Mouse (Mus musculus) CH12.LX (cell line): Measurements from ENCODE around the gene Fam71f1. TPM values are rescaled to one million over a fixed set of nuclear protein-coding genes. Genes with fewer than 3 reads are reported as not detected.

ENCODE experiments used
- DNase-seq: peaks from one replicate; pipeline ENCODE4 v3.0.0-alpha.2; 2013; ENCODE audit errors: extremely low read depth
- H3K27ac ChIP-seq: 2 replicates; pipeline ENCODE4 v1.5.1; 2012; ENCODE audit warnings: low read depth, mild to moderate bottlenecking, control low read depth, moderate library complexity; ENCODE audit not compliant: insufficient read depth
- H3K27me3 ChIP-seq: replicated peaks from 2 replicates; pipeline ENCODE3; 2012; ENCODE audit warnings: inconsistent platforms
- H3K36me3 ChIP-seq, 2 experiments: replicated peaks in 1 of 2; 2 replicates each; pipeline versions ENCODE3 to v1.6.1; 2012; ENCODE audit warnings: inconsistent platforms in 1 of 2, low read length in 1 of 2, mild to moderate bottlenecking in 1 of 2, mixed read lengths in 1 of 2, moderate library complexity in 1 of 2; ENCODE audit not compliant: control insufficient read depth in 1 of 2, insufficient read depth in 1 of 2
- H3K4me1 ChIP-seq, 2 experiments: 2 replicates each; pipeline ENCODE4 v1.6.1; 2012; ENCODE audit warnings: inconsistent platforms in 1 of 2, moderate library complexity in 1 of 2; ENCODE audit not compliant: insufficient read depth in 2 of 2, control insufficient read depth in 1 of 2
- H3K4me2 ChIP-seq: 2 replicates; pipeline ENCODE4 v1.6.1; 2012; ENCODE audit warnings: low read depth, mild to moderate bottlenecking, control low read depth; ENCODE audit not compliant: poor library complexity, insufficient read depth, severe bottlenecking
- H3K4me3 ChIP-seq, 3 experiments: fragments of 150-350 bp in 1 of 3; sonication (generic) in 1 of 3; replicated peaks in 1 of 3; 2 replicates each; pipeline versions ENCODE3 to v1.5.1; 2011 to 2012; ENCODE audit warnings: low read depth in 2 of 3, low read length in 2 of 3, mild to moderate bottlenecking in 2 of 3, moderate library complexity in 2 of 3, control low read depth in 1 of 3, improper control_type of control experiment in 1 of 3, inconsistent platforms in 1 of 3, mixed read lengths in 1 of 3; ENCODE audit not compliant: poor library complexity in 1 of 3
- H3K79me2 ChIP-seq: replicated peaks from 2 replicates; pipeline ENCODE4 v1.6.1; 2012; ENCODE audit warnings: mild to moderate bottlenecking, moderate library complexity; ENCODE audit not compliant: control insufficient read depth, poor library complexity, insufficient read depth, severe bottlenecking; ENCODE audit errors: extremely low read depth
- H3K9ac ChIP-seq: 2 replicates; pipeline ENCODE4 v1.6.1; 2012; ENCODE audit warnings: low read depth, mild to moderate bottlenecking, control low read depth, moderate library complexity; ENCODE audit not compliant: insufficient read depth
- H3K9me3 ChIP-seq: replicated peaks from 2 replicates; pipeline ENCODE3; 2012; ENCODE audit warnings: low read length, inconsistent platforms, mixed read lengths
- BHLHE40 ChIP-seq: IDR thresholded peaks from 2 replicates; pipeline ENCODE4 v1.6.1; 2011; ENCODE audit warnings: mild to moderate bottlenecking, low read depth, low read length, improper control_type of control experiment
- CTCF ChIP-seq, 2 experiments: IDR thresholded peaks in 1 of 2; conservative IDR thresholded peaks in 1 of 2; 2 replicates each; pipeline ENCODE4 v1.5.1; 2011 to 2012; ENCODE audit warnings: low read depth in 2 of 2, low read length in 2 of 2, improper control_type of control experiment in 1 of 2, inconsistent platforms in 1 of 2, mild to moderate bottlenecking in 1 of 2, moderate library complexity in 1 of 2
- E2F4 ChIP-seq: IDR thresholded peaks from 2 replicates; pipeline ENCODE4 v1.6.1; 2011; ENCODE audit warnings: low read depth, low read length, improper control_type of control experiment; ENCODE audit not compliant: insufficient replicate concordance
- EP300 ChIP-seq: IDR thresholded peaks from 2 replicates; pipeline ENCODE4 v1.6.1; 2011; ENCODE audit warnings: low read length, improper control_type of control experiment
- ETS1 ChIP-seq: conservative IDR thresholded peaks from 2 replicates; pipeline ENCODE4 v1.6.1; 2012; ENCODE audit warnings: low read depth, mild to moderate bottlenecking, inconsistent platforms, low read length, improper control_type of control experiment, moderate library complexity
- IRF4 ChIP-seq: IDR thresholded peaks from 2 replicates; pipeline ENCODE4 v1.6.1; 2014; ENCODE audit warnings: low read depth, mild to moderate bottlenecking, inconsistent platforms, low read length, improper control_type of control experiment
- JUN ChIP-seq: IDR thresholded peaks from 2 replicates; pipeline ENCODE4 v1.6.1; 2011; ENCODE audit warnings: low read depth, mild to moderate bottlenecking, low read length, improper control_type of control experiment, moderate library complexity; ENCODE audit not compliant: insufficient read depth
- JUND ChIP-seq: conservative IDR thresholded peaks from 2 replicates; pipeline ENCODE4 v1.6.1; 2011; ENCODE audit warnings: low read depth, low read length, improper control_type of control experiment
- MXI1 ChIP-seq: IDR thresholded peaks from 2 replicates; pipeline ENCODE4 v1.6.1; 2011; ENCODE audit warnings: mild to moderate bottlenecking, low read depth, low read length, improper control_type of control experiment
- MYC ChIP-seq: IDR thresholded peaks from 2 replicates; pipeline ENCODE4 v1.6.1; 2011; ENCODE audit warnings: low read depth, mild to moderate bottlenecking, improper control_type of control experiment, low read length
- RCOR1 ChIP-seq: conservative IDR thresholded peaks from 2 replicates; pipeline ENCODE4 v1.6.1; 2012; ENCODE audit warnings: low read depth, mild to moderate bottlenecking, inconsistent platforms, low read length, improper control_type of control experiment
- SMC3 ChIP-seq: IDR thresholded peaks from 2 replicates; pipeline ENCODE4 v1.6.1; 2011; ENCODE audit warnings: low read depth, low read length, improper control_type of control experiment
- TCF12 ChIP-seq: IDR thresholded peaks from 2 replicates; pipeline ENCODE4 v1.6.1; 2014; ENCODE audit warnings: low read depth, mild to moderate bottlenecking, inconsistent platforms, low read length, improper control_type of control experiment
- ZC3H11A ChIP-seq: IDR thresholded peaks from 2 replicates; pipeline ENCODE4 v1.6.1; 2012; ENCODE audit warnings: low read depth, mild to moderate bottlenecking, inconsistent platforms, low read length, improper control_type of control experiment
- ZMIZ1 ChIP-seq: IDR thresholded peaks from 2 replicates; pipeline ENCODE4 v1.6.1; 2012; ENCODE audit warnings: low read depth, mild to moderate bottlenecking, inconsistent platforms, low read length, improper control_type of control experiment
- dilution Hi-C: fragments of 300-500 bp; cut with MboI; formaldehyde crosslinking; loops from 2 replicates; pipeline ENCODE4 v1.14.3; 2020; ENCODE audit warnings: low sequenced_read_pairs; ENCODE audit not compliant: extremely low pct_unique_long_range_greater_than_20kb, extremely low pct_ligation_motif_present
- in situ Hi-C: fragments of 300-500 bp; cut with MboI; formaldehyde crosslinking; loops from 3 replicates; pipeline ENCODE4 v1.14.3; 2019; ENCODE audit warnings: low sequenced_read_pairs, low pct_ligation_motif_present, low pct_unique_long_range_greater_than_20kb, mixed read lengths
- polyA plus RNA-seq: library from polyadenylated mRNA; unstranded; fragments of >175 nt; gene quantifications from 2 replicates; pipeline ENCODE4 v1.2.1, GENCODE M21; 2012; ENCODE audit warnings: low read depth; ENCODE audit not compliant: insufficient read length
- total RNA-seq, 2 experiments: library from RNA; depleted of rRNA; stranded (reverse); fragments of 300-350 nt in 1 of 2; fragments of >200 nt in 1 of 2; gene quantifications; 2 replicates each; pipeline ENCODE4 v1.2.3; 2012 to 2014

The Fam71f1 gene
- total and polyA plus RNA-seq, 3 experiments, result not detected

GRCm38 (mm10) chr6:29305462-29305861 lies 13.5 kb upstream of the Fam71f1 start:
- dilution Hi-C loops, result no loop called here
- H3K27me3 ChIP-seq, result no peaks in the 10 kb centered on the region
- TF ChIP-seq CTCF (conservative IDR thresholded peaks at IDR 0.05 in 1 of 2, IDR thresholded peaks at IDR 0.05 in 1 of 2; ENCODE audit: low read depth in 2 of 2, low read length in 2 of 2) (peak in 1 of 2 experiments; percentile 23; a peak in 2 of 4 replicates), JUND (no peak)
- TF ChIP-seq, all 38 proteins: peak for 1
- DNase-seq, result no peak
- in situ Hi-C loops, result no loop called here
- peaks cover 3 to 9% of the 10 kb centered on the region in 2 experiments; a peak in 3 of 4 replicates for H3K4me1 ChIP-seq
- H3K27ac ChIP-seq, result no peak overlapping the region
- no peak overlapping the region for H3K4me3 ChIP-seq
- no peaks in the 10 kb centered on the region for H3K79me2 ChIP-seq
- no peak overlapping the region for H3K9ac ChIP-seq
- no peaks in the 10 kb centered on the region for H3K36me3 ChIP-seq
- peaks cover 18% of the 10 kb centered on the region for H3K9me3 ChIP-seq
- no peak overlapping the region for H3K4me2 ChIP-seq

GRCm38 (mm10) chr6:29308846-29309605 lies 9.9 kb upstream of the Fam71f1 start:
- Histone ChIP-seq H3K4me1 (peaks cover 9 to 19% of the 10 kb centered on the region in 2 experiments; a peak in 3 of 4 replicates), H3K9me3 (peaks cover 18% of the 10 kb centered on the region), H3K4me3 (no peak overlapping the region), H3K79me2 (no peaks in the 10 kb centered on the region), H3K27me3 (no peaks in the 10 kb centered on the region), H3K27ac (no peak overlapping the region; the same call in 1 of the 2 replicates), H3K9ac (no peak overlapping the region), H3K4me2 (no peak overlapping the region), H3K36me3 (no peaks in the 10 kb centered on the region)
- in situ Hi-C loops, result no loop called here
- dilution Hi-C loops, result no loop called here
- no peak for TF ChIP-seq ZMIZ1
- no peak for TF ChIP-seq RCOR1
- TF ChIP-seq MYC, result no peak
- no peak for TF ChIP-seq CTCF (conservative IDR thresholded peaks at IDR 0.05 in 1 of 2, IDR thresholded peaks at IDR 0.05 in 1 of 2; ENCODE audit: low read depth in 2 of 2, low read length in 2 of 2)
- no peak for TF ChIP-seq SMC3
- no peak for DNase-seq

- TF ChIP-seq BHLHE40 (peak; percentile 52), ZMIZ1 (no peak), MXI1 (0 out of 2 replicates have a peak, but pooled peaks have one; percentile 31), IRF4 (peak; percentile 80), ETS1 (peak; percentile 40; the same call in 1 of the 2 replicates), EP300 (peak; percentile 67), TCF12 (0 out of 2 replicates have a peak, but pooled peaks have one; percentile 26), ZC3H11A (no peak), MYC (0 out of 2 replicates have a peak, but pooled peaks have one; percentile 15), JUND (peak; percentile 58; the same call in 1 of the 2 replicates), JUN (peak; percentile 81), E2F4 (no peak)
- dilution Hi-C loops, result no loop called here
- peaks cover 11 to 26% of the 10 kb centered on the region in 2 experiments; a peak in 3 of 4 replicates for H3K4me1 ChIP-seq
- H3K9me3 ChIP-seq, result peaks cover 10% of the 10 kb centered on the region
- H3K36me3 ChIP-seq, result no peaks in the 10 kb centered on the region
- no peak overlapping the region for H3K27ac ChIP-seq
- H3K4me2 ChIP-seq, result 0 out of 2 replicates have a peak overlapping the region, but pooled peaks have one; percentile 10
- in situ Hi-C loops, result no loop called here
- no peaks in the 10 kb centered on the region for H3K79me2 ChIP-seq
- H3K9ac ChIP-seq, result no peak overlapping the region
- peaks cover 12% of the 10 kb centered on the region for H3K27me3 ChIP-seq
- no peak overlapping the region for H3K4me3 ChIP-seq
- DNase-seq, result peak; percentile 54
These were observed 5.2 kb upstream of the Fam71f1 start for GRCm38 (mm10) chr6:29313690-29314202.
